In genomic region chr6:117862899-117863620, GRCm38 (mm10) we compare ENCODE assay signal across 1 mouse cellular context.
TF ChIP-seq lines count a peak whose summit lies in the region.

No protein-coding gene starts in this region.

TF ChIP-seq in CH12.LX, 34 proteins besides CTCF, POLR2A, EP300 and RAD21 (continued from another document):
- no peak for TF ChIP-seq ETS1 (conservative IDR thresholded peaks at IDR 0.05; ENCODE audit: low read depth, low read length)
- peak; percentile 80 for TF ChIP-seq ELF1 (IDR thresholded peaks at IDR 0.05; ENCODE audit: low read depth, low read length)
- TF ChIP-seq RCOR1 (conservative IDR thresholded peaks at IDR 0.05; ENCODE audit: low read depth, low read length), result no peak
- TF ChIP-seq BHLHE40 (IDR thresholded peaks at IDR 0.05; ENCODE audit: low read depth, low read length), result 0 out of 2 replicates have a peak, but pooled peaks have one; percentile 11
- TF ChIP-seq SMC3 (IDR thresholded peaks at IDR 0.05; ENCODE audit: low read depth, low read length), result no peak
- peak; percentile 99 for TF ChIP-seq HCFC1 (IDR thresholded peaks at IDR 0.05; ENCODE audit: low read depth, low read length)
- peak; percentile 86 for TF ChIP-seq MAZ (IDR thresholded peaks at IDR 0.05; ENCODE audit: low read depth, low read length)
- no peak for TF ChIP-seq JUN (IDR thresholded peaks at IDR 0.05; ENCODE audit: insufficient read depth, low read depth, low read length)
- peak; percentile 78 for TF ChIP-seq MAX (IDR thresholded peaks at IDR 0.05; ENCODE audit: low read length)
- no peak for TF ChIP-seq MAFK (IDR thresholded peaks at IDR 0.05; ENCODE audit: insufficient replicate concordance, low read length)
- TF ChIP-seq ZNF384 (IDR thresholded peaks at IDR 0.05; ENCODE audit: low read depth, low read length), result no peak
- no peak for TF ChIP-seq ZC3H11A (IDR thresholded peaks at IDR 0.05; ENCODE audit: low read depth, low read length)
- TF ChIP-seq ZMIZ1 (IDR thresholded peaks at IDR 0.05; ENCODE audit: low read depth, low read length), result no peak
- TF ChIP-seq TBP (conservative IDR thresholded peaks at IDR 0.05; ENCODE audit: low read depth, low read length), result peak; percentile 78
- TF ChIP-seq CHD2 (IDR thresholded peaks at IDR 0.05; ENCODE audit: low read length), result 0 out of 2 replicates have a peak, but pooled peaks have one; percentile 18
- TF ChIP-seq USF2 (conservative IDR thresholded peaks at IDR 0.05; ENCODE audit: low read depth, low read length), result no peak
- TF ChIP-seq POLR2AphosphoS2 (IDR thresholded peaks at IDR 0.05; ENCODE audit: low read depth, low read length), result no peak
- no peak for TF ChIP-seq CHD1 (IDR thresholded peaks at IDR 0.05; ENCODE audit: low read depth, low read length)
- no peak for TF ChIP-seq PAX5 (IDR thresholded peaks at IDR 0.05; ENCODE audit: low read length)
